Mouse (Mus musculus): ENCODE results near the gene Atp6v1b1.

DNA sequence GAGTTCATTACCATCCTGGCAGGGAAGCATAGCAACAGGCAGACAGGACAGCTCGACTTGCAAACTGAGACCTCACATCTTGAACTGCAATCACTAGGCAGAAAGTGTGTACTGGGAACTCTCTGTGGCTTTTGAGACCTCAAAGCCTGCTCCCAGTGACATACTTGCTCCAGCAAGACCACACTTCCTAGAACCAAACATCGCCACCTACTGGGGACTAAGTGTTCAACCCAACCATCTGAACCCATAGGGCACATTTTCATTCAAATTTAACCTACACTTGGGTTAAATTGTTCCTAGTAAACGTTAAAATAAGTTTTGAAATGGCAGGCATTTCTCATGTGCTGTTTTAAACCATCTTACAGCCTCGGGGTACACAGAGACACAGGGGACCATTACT is 15.6 kb upstream of the Atp6v1b1 start:
- TF ChIP-seq CTCF (IDR thresholded peaks at IDR 0.05; ENCODE audit: insufficient read depth, low read depth, low read length), result no peak
- no peak for TF ChIP-seq POLR2A (IDR thresholded peaks at IDR 0.05; ENCODE audit: insufficient read depth, low read depth, low read length)
